Mouse (Mus musculus) embryonic facial prominence, embryonic 11.5 days (tissue): ENCODE results near the gene Arfgef3. TPM values are rescaled to one million over a fixed set of nuclear protein-coding genes. Genes with fewer than 3 reads are reported as not detected.

Source experiments
- ATAC-seq: fragments of 200-750 bp; cut with Nextera tagmentation; replicated peaks from 2 replicates; pipeline ENCODE4 v1.8.0; 2017; ENCODE audit warnings: low read depth; ENCODE audit not compliant: insufficient number of reproducible peaks, low FRiP score, low TSS enrichment
- DNase-seq: peaks from one replicate; pipeline ENCODE4 v3.0.0-alpha.2; 2015; ENCODE audit warnings: low spot score
- H3K27ac ChIP-seq: fragments of 300-500 bp; sonication (generic); replicated peaks from 2 replicates; pipeline ENCODE4 v1.5.1; 2014; ENCODE audit warnings: mild to moderate bottlenecking, low read depth, low read length, control low read depth
- H3K27me3 ChIP-seq: fragments of 300-500 bp; sonication (generic); 2 replicates; pipeline ENCODE4 v1.6.1; 2014; ENCODE audit warnings: mild to moderate bottlenecking, low read length, moderate library complexity, mixed read lengths; ENCODE audit not compliant: control insufficient read depth, insufficient read depth
- H3K36me3 ChIP-seq: fragments of 300-500 bp; sonication (generic); replicated peaks from 2 replicates; pipeline ENCODE4 v1.6.1; 2014; ENCODE audit warnings: low read depth, mild to moderate bottlenecking, low read length, moderate library complexity, mixed read lengths; ENCODE audit not compliant: control insufficient read depth, insufficient read depth
- H3K4me1 ChIP-seq: fragments of 300-500 bp; sonication (generic); 2 replicates; pipeline ENCODE4 v1.6.1; 2014; ENCODE audit warnings: low read length, mixed read lengths; ENCODE audit not compliant: control insufficient read depth, insufficient read depth
- H3K4me2 ChIP-seq: fragments of 300-500 bp; sonication (generic); 2 replicates; pipeline ENCODE4 v1.6.1; 2014; ENCODE audit warnings: low read depth, mild to moderate bottlenecking, control low read depth, low read length, moderate library complexity
- H3K4me3 ChIP-seq: fragments of 300-500 bp; sonication (generic); 2 replicates; pipeline ENCODE4 v1.5.1; 2014; ENCODE audit warnings: low read depth, low read length, control low read depth
- H3K9ac ChIP-seq: fragments of 300-500 bp; sonication (generic); replicated peaks from 2 replicates; pipeline ENCODE4 v1.6.1; 2014; ENCODE audit warnings: mild to moderate bottlenecking, control low read depth, low read length
- H3K9me3 ChIP-seq: fragments of 300-500 bp; sonication (generic); replicated peaks from 2 replicates; pipeline ENCODE4 v1.6.1; 2016; ENCODE audit warnings: mild to moderate bottlenecking, low read length, inconsistent platforms, mixed read lengths; ENCODE audit not compliant: control insufficient read depth
- WGBS: fragments of 180-500 bp; shearing (Covaris S2); extraction: QIAGEN DNeasy Blood & Tissue Kit; methylation state at CpG from one replicate; pipeline ENCODE4 v1.1.7; 2014; 5-methylcytosine and 5-hydroxymethylcytosine counted together
- polyA plus RNA-seq: library from polyadenylated mRNA; unstranded; fragments of >200 nt; fragmentation: Nextera tagmentation; extraction: Ambion mirVana; gene quantifications from 2 replicates; pipeline ENCODE4 v1.2.1, GENCODE M21; 2014

Gene Arfgef3
- polyA plus RNA-seq, 1 experiment from 2014 or later = 0.21 TPM

- Histone ChIP-seq H3K9ac (no peak overlapping the region), H3K4me2 (no peak overlapping the region), H3K27me3 (no peaks in the 10 kb centered on the region), H3K4me1 (no peaks in the 10 kb centered on the region), H3K36me3 (no peaks in the 10 kb centered on the region), H3K27ac (no peak overlapping the region), H3K4me3 (no peak overlapping the region), H3K9me3 (no peaks in the 10 kb centered on the region)
- WGBS = 73% methylated on average over 4 of the region's 4 CpGs
- no peak for DNase-seq
- no peak for ATAC-seq
Observed at GRCm38 (mm10) chr10:18750057-18750456, 6.3 kb upstream of the Arfgef3 start.

GRCm38 (mm10) chr10:18742086-18742485 lies 1.7 kb downstream of the Arfgef3 start:
- Histone ChIP-seq H3K4me2 (no peak overlapping the region), H3K36me3 (no peaks in the 10 kb centered on the region), H3K4me3 (no peak overlapping the region), H3K27me3 (no peaks in the 10 kb centered on the region), H3K9me3 (no peaks in the 10 kb centered on the region), H3K4me1 (no peaks in the 10 kb centered on the region; the same call in 1 of the 2 replicates), H3K27ac (no peak overlapping the region), H3K9ac (no peak overlapping the region)
- 67% methylated on average over 6 of the region's 6 CpGs for WGBS
- no peak for ATAC-seq
- no peak for DNase-seq

GRCm38 (mm10) chr10:18741024-18741423 lies 2.7 kb downstream of the Arfgef3 start:
- Histone ChIP-seq H3K9me3 (no peaks in the 10 kb centered on the region), H3K4me1 (no peaks in the 10 kb centered on the region; the same call in 1 of the 2 replicates), H3K4me2 (no peak overlapping the region), H3K4me3 (no peak overlapping the region), H3K9ac (no peak overlapping the region), H3K27ac (no peak overlapping the region), H3K36me3 (no peaks in the 10 kb centered on the region), H3K27me3 (no peaks in the 10 kb centered on the region)
- WGBS = 86% methylated on average over 8 of the region's 8 CpGs
- ATAC-seq (no peak), DNase-seq (no peak)

GRCm38 (mm10) chr10:18728548-18728947 lies 15.2 kb downstream of the Arfgef3 start:
- DNase-seq (no peak), ATAC-seq (no peak)
- Histone ChIP-seq H3K9me3 (no peaks in the 10 kb centered on the region), H3K4me2 (no peak overlapping the region), H3K27ac (no peak overlapping the region), H3K4me1 (no peaks in the 10 kb centered on the region), H3K36me3 (no peaks in the 10 kb centered on the region), H3K4me3 (no peak overlapping the region), H3K27me3 (no peaks in the 10 kb centered on the region), H3K9ac (no peak overlapping the region)
- WGBS = 83% methylated on average over 1 of the region's 1 CpGs

GRCm38 (mm10) chr10:18711436-18711835 lies 32.3 kb downstream of the Arfgef3 start:
- ATAC-seq = no peak
- H3K36me3 ChIP-seq = no peaks in the 10 kb centered on the region
- no peaks in the 10 kb centered on the region for H3K4me1 ChIP-seq
- 90% methylated on average over 4 of the region's 4 CpGs for WGBS
- no peak for DNase-seq
- no peak overlapping the region for H3K27ac ChIP-seq
- no peaks in the 10 kb centered on the region for H3K9me3 ChIP-seq
- no peak overlapping the region for H3K4me2 ChIP-seq
- no peak overlapping the region for H3K4me3 ChIP-seq
- H3K27me3 ChIP-seq = no peaks in the 10 kb centered on the region
- H3K9ac ChIP-seq = no peak overlapping the region

GRCm38 (mm10) chr10:18710949-18711348 lies 32.8 kb downstream of the Arfgef3 start:
- 90% methylated on average over 6 of the region's 6 CpGs for WGBS
- Histone ChIP-seq H3K27ac (no peak overlapping the region), H3K4me3 (no peak overlapping the region), H3K9ac (no peak overlapping the region), H3K27me3 (no peaks in the 10 kb centered on the region), H3K36me3 (no peaks in the 10 kb centered on the region), H3K4me2 (no peak overlapping the region), H3K9me3 (no peaks in the 10 kb centered on the region), H3K4me1 (no peaks in the 10 kb centered on the region)
- ATAC-seq = no peak
- no peak for DNase-seq

GRCm38 (mm10) chr10:18709836-18710235 lies 33.9 kb downstream of the Arfgef3 start:
- Histone ChIP-seq H3K4me1 (no peaks in the 10 kb centered on the region), H3K4me3 (no peak overlapping the region), H3K27ac (no peak overlapping the region), H3K27me3 (no peaks in the 10 kb centered on the region), H3K9ac (no peak overlapping the region), H3K4me2 (no peak overlapping the region), H3K9me3 (no peaks in the 10 kb centered on the region), H3K36me3 (no peaks in the 10 kb centered on the region)
- WGBS = 82% methylated on average over 1 of the region's 2 CpGs
- ATAC-seq = no peak
- DNase-seq = no peak

GRCm38 (mm10) chr10:18708641-18709040 lies 35.1 kb downstream of the Arfgef3 start:
- WGBS = 90% methylated on average over 1 of the region's 1 CpGs
- H3K9ac ChIP-seq = no peak overlapping the region
- no peaks in the 10 kb centered on the region for H3K9me3 ChIP-seq
- ATAC-seq (no peak), DNase-seq (no peak)
- no peak overlapping the region for H3K4me2 ChIP-seq
- H3K27me3 ChIP-seq = no peaks in the 10 kb centered on the region
- H3K4me3 ChIP-seq = no peak overlapping the region
- no peaks in the 10 kb centered on the region for H3K4me1 ChIP-seq
- H3K27ac ChIP-seq = no peak overlapping the region
- no peaks in the 10 kb centered on the region for H3K36me3 ChIP-seq
